Mouse (Mus musculus) testis, adult 2 months (tissue): ENCODE results near the gene Ildr2.

ENCODE experiments used
- CTCF ChIP-seq: fragments of 200-500 bp; IDR thresholded peaks from 2 replicates; pipeline ENCODE4 v1.5.1; 2012; ENCODE audit warnings: low read depth, mild to moderate bottlenecking, inconsistent platforms, low read length, moderate library complexity; ENCODE audit not compliant: control insufficient read depth, insufficient read depth, insufficient replicate concordance
- POLR2A ChIP-seq: fragments of 200-500 bp; IDR thresholded peaks from 2 replicates; pipeline ENCODE4 v1.6.1; 2012; ENCODE audit warnings: low read depth, mild to moderate bottlenecking, inconsistent platforms, low read length, moderate library complexity; ENCODE audit not compliant: control insufficient read depth

DNA sequence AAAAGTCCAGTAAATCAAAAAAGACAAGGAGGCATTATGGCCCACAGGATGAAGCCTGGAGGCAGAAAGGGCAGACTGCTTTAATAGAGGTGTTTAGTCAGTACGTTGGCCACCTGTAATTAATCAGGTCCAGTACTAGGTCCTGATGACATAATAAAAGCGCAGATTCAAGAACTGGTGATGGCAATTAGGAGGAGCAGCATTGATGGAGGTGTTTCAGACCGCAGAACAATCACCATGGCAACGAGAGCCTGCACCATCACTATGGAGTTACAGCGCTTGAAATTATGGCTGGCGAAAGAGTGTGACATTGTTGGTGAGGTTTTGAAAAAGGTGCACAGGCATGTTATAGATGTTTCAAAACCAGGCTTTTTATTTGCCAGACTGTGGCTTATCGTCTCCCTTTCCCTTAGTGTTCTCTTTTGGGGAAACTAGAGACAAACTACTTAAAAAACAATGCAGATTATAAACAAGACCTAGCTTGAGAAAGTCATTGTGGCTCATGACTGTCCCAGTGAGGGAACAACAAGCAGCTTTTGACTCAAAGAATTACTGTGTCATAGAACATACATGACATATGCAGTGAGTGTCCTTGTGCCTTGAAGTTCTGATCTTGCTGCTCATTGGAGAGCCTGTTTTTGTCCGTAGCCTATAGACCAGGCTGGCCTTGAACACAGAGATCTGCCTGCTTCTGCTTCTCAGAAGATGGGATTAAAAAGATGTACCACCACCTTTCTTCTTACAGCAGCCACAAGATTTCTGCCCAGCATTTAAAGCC is 90.5 kb downstream of the Ildr2 start:
- no peak for TF ChIP-seq CTCF
- TF ChIP-seq POLR2A: no peak
